Mouse (Mus musculus) cortical plate, adult 2 months (tissue): ENCODE results near the gene Tnfrsf19.

Experiments
- CTCF ChIP-seq: fragments of 200-500 bp; IDR thresholded peaks from 2 replicates; pipeline ENCODE4 v1.5.1; 2011; ENCODE audit warnings: mild to moderate bottlenecking, control low read depth, low read length; ENCODE audit not compliant: insufficient read depth; ENCODE audit errors: extremely low read depth
- POLR2A ChIP-seq: fragments of 200-500 bp; IDR thresholded peaks from 2 replicates; pipeline ENCODE4 v1.6.1; 2011; ENCODE audit warnings: mild to moderate bottlenecking, low read length, control low read depth; ENCODE audit not compliant: insufficient read depth; ENCODE audit errors: extremely low read depth

- TF ChIP-seq CTCF (no peak), POLR2A (no peak)
Measured at GRCm38 (mm10) chr14:61040236-61040635, 6.1 kb downstream of the Tnfrsf19 start.
